In the genomic region with DNA sequence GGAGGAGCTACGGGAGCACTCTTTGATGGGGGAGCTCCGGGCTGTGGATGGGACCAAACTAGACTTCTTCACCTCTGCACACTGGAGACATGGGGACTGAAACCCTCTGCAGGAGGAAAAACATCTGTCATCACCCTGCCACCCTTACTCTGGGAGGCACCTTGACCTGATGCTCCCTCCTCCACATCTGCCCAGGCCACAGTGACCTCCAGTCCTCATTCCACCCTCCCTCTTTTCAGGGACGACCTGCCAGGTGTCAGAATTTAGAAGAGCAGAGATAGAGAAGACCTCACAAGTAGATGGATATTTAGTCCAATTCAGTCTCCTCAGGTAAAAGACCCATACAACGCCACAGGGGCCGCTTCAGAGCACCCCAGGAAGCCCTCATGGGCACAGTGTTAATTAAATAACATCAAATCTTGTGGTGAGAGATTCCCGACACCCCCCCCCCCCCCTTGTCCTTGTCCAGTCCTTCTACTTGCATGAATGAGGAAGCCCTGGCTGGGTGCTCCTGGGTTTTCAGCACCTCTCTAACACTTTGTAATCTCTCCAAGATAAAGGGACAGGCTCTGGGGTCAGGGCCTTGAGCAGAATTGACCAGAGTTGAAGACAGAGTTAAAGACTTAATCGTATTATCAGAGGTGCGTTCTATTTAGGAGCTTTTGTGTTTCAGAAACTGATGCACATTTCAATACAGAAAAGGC, we compare ENCODE assay signal across 23 mouse cellular contexts. TPM values are rescaled to one million over a fixed set of nuclear protein-coding genes. Genes with fewer than 3 reads are reported as not detected.
A peak's percentile ranks its signal among the peaks of the same experiment; 100 is the strongest.
DNase-seq lines count a peak whose midpoint lies in the region; ATAC-seq and TF ChIP-seq lines count a peak whose summit lies in the region.
"Had no signal": no experiment of that assay in that cellular context is flagged by ENCODE, and none has a peak within 500 bp of the region (broad histone marks: within the 10 kb centered on the region; RNA-seq: fewer than 3 reads in every experiment).

No protein-coding gene starts in this region.

- no peak for ATAC-seq in forebrain, embryonic 15.5 days (replicated peaks)
- ATAC-seq in forebrain, embryonic 14.5 days = no peak
- ATAC-seq in lung, embryonic 16.5 days (ENCODE audit: low read depth) = no peak
- ATAC-seq in heart, embryonic 13.5 days (ENCODE audit: extremely low read depth, insufficient number of reproducible peaks, low FRiP score, low TSS enrichment) = no peak
- ATAC-seq in stomach, postnatal 0 days (ENCODE audit: low FRiP score, low TSS enrichment) = no peak
- ATAC-seq in midbrain, embryonic 11.5 days (ENCODE audit: low FRiP score) = no peak
- ATAC-seq: forebrain, embryonic 13.5 days; liver, embryonic 12.5 days; Patski had no signal

- no peak overlapping the region for H3K4me2 ChIP-seq in forebrain, embryonic 15.5 days (replicated peaks)
- no peak overlapping the region for H3K4me2 ChIP-seq in forebrain, embryonic 14.5 days (ENCODE audit: low read length)
- H3K4me2 ChIP-seq in lung, embryonic 16.5 days (ENCODE audit: low read depth, low read length) = peak overlapping the region; percentile 50; the same call in 1 of the 2 replicates
- peak overlapping the region; percentile 63 for H3K4me2 ChIP-seq in heart, embryonic 13.5 days
- no peak overlapping the region for H3K4me2 ChIP-seq in stomach, postnatal 0 days (replicated peaks; ENCODE audit: low read depth)
- H3K4me2 ChIP-seq in midbrain, embryonic 11.5 days = no peak overlapping the region
- H3K4me2 ChIP-seq: forebrain, embryonic 13.5 days; hindbrain, embryonic 13.5 days; liver, embryonic 12.5 days; neural tube, embryonic 15.5 days had no signal

- H3K9me3 ChIP-seq in forebrain, embryonic 15.5 days = no peaks in the 10 kb centered on the region
- no peaks in the 10 kb centered on the region for H3K9me3 ChIP-seq in forebrain, embryonic 14.5 days (replicated peaks; ENCODE audit: control insufficient read depth, low read length)
- no peaks in the 10 kb centered on the region for H3K9me3 ChIP-seq in lung, embryonic 16.5 days (ENCODE audit: control insufficient read depth, low read length)
- H3K9me3 ChIP-seq in heart, embryonic 13.5 days = no peaks in the 10 kb centered on the region
- no peaks in the 10 kb centered on the region for H3K9me3 ChIP-seq in stomach, postnatal 0 days (ENCODE audit: control insufficient read depth, low read length)
- H3K9me3 ChIP-seq in midbrain, embryonic 11.5 days (ENCODE audit: control insufficient read depth, low read length) = no peaks in the 10 kb centered on the region
- H3K9me3 ChIP-seq: forebrain, embryonic 13.5 days; hindbrain, embryonic 13.5 days; liver, embryonic 12.5 days; midbrain, embryonic 10.5 days; neural tube, embryonic 15.5 days had no signal

- TF ChIP-seq CTCF in stomach, postnatal 0 days (IDR thresholded peaks at IDR 0.05; ENCODE audit: low read depth) = no peak

- peaks cover 24% of the 10 kb centered on the region for H3K36me3 ChIP-seq in forebrain, embryonic 15.5 days
- H3K36me3 ChIP-seq in forebrain, embryonic 14.5 days (ENCODE audit: control insufficient read depth, insufficient read depth, low read length) = peaks cover 30% of the 10 kb centered on the region
- no peaks in the 10 kb centered on the region for H3K36me3 ChIP-seq in lung, embryonic 16.5 days (ENCODE audit: control insufficient read depth, insufficient read depth, low read length)
- no peaks in the 10 kb centered on the region for H3K36me3 ChIP-seq in heart, embryonic 13.5 days
- H3K36me3 ChIP-seq in stomach, postnatal 0 days (ENCODE audit: control insufficient read depth, insufficient read depth, low read length) = no peaks in the 10 kb centered on the region
- no peaks in the 10 kb centered on the region for H3K36me3 ChIP-seq in midbrain, embryonic 11.5 days (ENCODE audit: control insufficient read depth, insufficient read depth, low read length)
- H3K36me3 ChIP-seq: G1E; liver, embryonic 12.5 days; neural tube, embryonic 15.5 days had no signal

- H3K4me3 ChIP-seq in forebrain, embryonic 15.5 days = no peak overlapping the region
- no peak overlapping the region for H3K4me3 ChIP-seq in forebrain, embryonic 14.5 days (ENCODE audit: low read depth, low read length)
- H3K4me3 ChIP-seq in lung, embryonic 16.5 days (ENCODE audit: low read length) = no peak overlapping the region
- H3K4me3 ChIP-seq in heart, embryonic 13.5 days = peak overlapping the region; percentile 29; the same call in 1 of the 2 replicates
- no peak overlapping the region for H3K4me3 ChIP-seq in stomach, postnatal 0 days (ENCODE audit: low read depth, low read length)
- no peak overlapping the region for H3K4me3 ChIP-seq in midbrain, embryonic 11.5 days (ENCODE audit: low read depth, low read length)
- H3K4me3 ChIP-seq: forebrain, embryonic 13.5 days; hindbrain, embryonic 13.5 days; left cerebral cortex, adult 2 months; liver, embryonic 12.5 days; midbrain, embryonic 10.5 days; neural tube, embryonic 15.5 days had no signal

- H3K27ac ChIP-seq in forebrain, embryonic 15.5 days (replicated peaks) = 0 out of 2 replicates have a peak overlapping the region, but pooled peaks have one; percentile 58
- H3K27ac ChIP-seq in forebrain, embryonic 14.5 days (ENCODE audit: low read depth, low read length) = no peak overlapping the region
- peak overlapping the region; percentile 19 for H3K27ac ChIP-seq in lung, embryonic 16.5 days (ENCODE audit: low read length)
- 0 out of 2 replicates have a peak overlapping the region, but pooled peaks have one; percentile 13 for H3K27ac ChIP-seq in heart, embryonic 13.5 days (replicated peaks)
- 0 out of 2 replicates have a peak overlapping the region, but pooled peaks have one; percentile 8 for H3K27ac ChIP-seq in stomach, postnatal 0 days (replicated peaks)
- no peak overlapping the region for H3K27ac ChIP-seq in midbrain, embryonic 11.5 days (ENCODE audit: low read depth, low read length)
- H3K27ac ChIP-seq: forebrain, embryonic 13.5 days; hindbrain, embryonic 13.5 days; left cerebral cortex, adult 2 months; liver, embryonic 12.5 days; midbrain, embryonic 10.5 days; neural tube, embryonic 15.5 days had no signal

- no peak overlapping the region for H3K9ac ChIP-seq in forebrain, embryonic 15.5 days (replicated peaks)
- no peak overlapping the region for H3K9ac ChIP-seq in forebrain, embryonic 14.5 days (ENCODE audit: low read length)
- H3K9ac ChIP-seq in lung, embryonic 16.5 days (ENCODE audit: low read length) = no peak overlapping the region
- H3K9ac ChIP-seq in heart, embryonic 13.5 days = 0 out of 2 replicates have a peak overlapping the region, but pooled peaks have one; percentile 21
- H3K9ac ChIP-seq in stomach, postnatal 0 days (ENCODE audit: low read length) = no peak overlapping the region
- H3K9ac ChIP-seq in midbrain, embryonic 11.5 days (ENCODE audit: low read length) = no peak overlapping the region
- H3K9ac ChIP-seq: forebrain, embryonic 13.5 days; hindbrain, embryonic 13.5 days; liver, embryonic 12.5 days; neural tube, embryonic 15.5 days had no signal

- DNase-seq in forebrain, embryonic 14.5 days (ENCODE audit: low spot score) = no peak
- DNase-seq in lung, postnatal 36 days = no peak
- no peak for DNase-seq in stomach, postnatal 0 days (ENCODE audit: low spot score)
- DNase-seq in gastrocnemius, adult 8-10 months (ENCODE audit: low spot score in 2 of 2) = no peak
- DNase-seq in midbrain, embryonic 11.5 days (ENCODE audit: low spot score, missing footprints) = no peak
- DNase-seq: cerebellum, adult 2 months; cerebellum, postnatal 25 days; gastrocnemius, postnatal 14 days; kidney, adult 11 months; lung, adult 18-20 months; thymus, adult 2 months; thymus, postnatal 4 days had no signal

- TF ChIP-seq EP300 in stomach, postnatal 0 days (optimal IDR thresholded peaks at IDR 0.05) = no peak

- H3K4me1 ChIP-seq in forebrain, embryonic 15.5 days = peaks cover 28% of the 10 kb centered on the region
- peaks cover 10% of the 10 kb centered on the region; the same call in 1 of the 2 replicates for H3K4me1 ChIP-seq in forebrain, embryonic 14.5 days (ENCODE audit: control insufficient read depth, insufficient read depth, low read length)
- peaks cover 21% of the 10 kb centered on the region for H3K4me1 ChIP-seq in lung, embryonic 16.5 days (replicated peaks; ENCODE audit: control insufficient read depth, insufficient read depth, low read length)
- peaks cover 50% of the 10 kb centered on the region for H3K4me1 ChIP-seq in heart, embryonic 13.5 days
- no peaks in the 10 kb centered on the region for H3K4me1 ChIP-seq in stomach, postnatal 0 days (replicated peaks; ENCODE audit: control insufficient read depth, insufficient read depth)
- H3K4me1 ChIP-seq in midbrain, embryonic 11.5 days (ENCODE audit: control insufficient read depth, insufficient read depth, low read length) = no peaks in the 10 kb centered on the region

- no peaks in the 10 kb centered on the region for H3K27me3 ChIP-seq in forebrain, embryonic 15.5 days
- H3K27me3 ChIP-seq in forebrain, embryonic 14.5 days (replicated peaks; ENCODE audit: control insufficient read depth, insufficient read depth, low read length) = no peaks in the 10 kb centered on the region
- H3K27me3 ChIP-seq in lung, embryonic 16.5 days (ENCODE audit: control insufficient read depth, insufficient read depth, low read depth, low read length) = no peaks in the 10 kb centered on the region
- peaks cover 5% of the 10 kb centered on the region for H3K27me3 ChIP-seq in heart, embryonic 13.5 days (replicated peaks)
- no peaks in the 10 kb centered on the region for H3K27me3 ChIP-seq in stomach, postnatal 0 days (ENCODE audit: control insufficient read depth, insufficient read depth, low read length)
- no peaks in the 10 kb centered on the region for H3K27me3 ChIP-seq in midbrain, embryonic 11.5 days (ENCODE audit: control insufficient read depth, insufficient read depth, low read length)
- H3K27me3 ChIP-seq: hindbrain, embryonic 13.5 days; neural tube, embryonic 15.5 days; Patski had no signal

- WGBS in forebrain, embryonic 15.5 days = 66% methylated on average over 8 of the region's 8 CpGs
- 60% methylated on average over 8 of the region's 8 CpGs for WGBS in forebrain, embryonic 14.5 days
- 34% methylated on average over 8 of the region's 8 CpGs for WGBS in lung, embryonic 16.5 days
- 7% methylated on average over 8 of the region's 8 CpGs for WGBS in heart, embryonic 13.5 days
- WGBS in stomach, postnatal 0 days = 53% methylated on average over 8 of the region's 8 CpGs
- 55% methylated on average over 8 of the region's 8 CpGs for WGBS in midbrain, embryonic 11.5 days

RNA-seq across cellular contexts. Expression of gene Hspb8, which starts 27.0 kb away (rescaled TPM):
- 5.6 and 5.7 TPM in 2 replicates for polyA plus RNA-seq in forebrain, embryonic 15.5 days (2015; fragmentation: Nextera tagmentation; extraction: Ambion mirVana)
- 5.4 and 5.9 TPM in 2 replicates for polyA plus RNA-seq in forebrain, embryonic 14.5 days (2014; fragmentation: Nextera tagmentation; extraction: Ambion mirVana)
- polyA plus RNA-seq in lung, embryonic 16.5 days (2015; fragmentation: Nextera tagmentation; extraction: Ambion mirVana) = 18.9 and 23.1 TPM in 2 replicates
- polyA plus RNA-seq in heart, embryonic 13.5 days (2015; fragmentation: Nextera tagmentation; extraction: Ambion mirVana) = 30.6 and 32.6 TPM in 2 replicates
- polyA plus RNA-seq in stomach, postnatal 0 days (2015; fragmentation: Nextera tagmentation; extraction: Ambion mirVana) = 28.9 and 29.0 TPM in 2 replicates
- 100 to 1,000 TPM; 239 to 425 (median 325) TPM for total RNA-seq in gastrocnemius, adult 8-10 months (2022)
- 5.5 and 6.1 TPM in 2 replicates for polyA plus RNA-seq in midbrain, embryonic 11.5 days (2014; fragmentation: Nextera tagmentation; extraction: Ambion mirVana)
- polyA plus RNA-seq: G1E had no signal

Comparison
In these comparisons a context has a peak if more than half of its experiments do, and no peak if none do; other contexts are left out.
1. H3K27ac ChIP-seq: peak in forebrain, embryonic 15.5 days (single experiment), lung, embryonic 16.5 days (single experiment), heart, embryonic 13.5 days (single experiment) and stomach, postnatal 0 days (single experiment); none in forebrain, embryonic 14.5 days (single experiment) and midbrain, embryonic 11.5 days (single experiment).
2. H3K4me2 ChIP-seq: peak in lung, embryonic 16.5 days (single experiment) and heart, embryonic 13.5 days (single experiment); none in forebrain, embryonic 15.5 days (single experiment), forebrain, embryonic 14.5 days (single experiment), stomach, postnatal 0 days (single experiment) and midbrain, embryonic 11.5 days (single experiment).